Mouse (Mus musculus): Measurements from ENCODE around the gene Arih1.

DNA sequence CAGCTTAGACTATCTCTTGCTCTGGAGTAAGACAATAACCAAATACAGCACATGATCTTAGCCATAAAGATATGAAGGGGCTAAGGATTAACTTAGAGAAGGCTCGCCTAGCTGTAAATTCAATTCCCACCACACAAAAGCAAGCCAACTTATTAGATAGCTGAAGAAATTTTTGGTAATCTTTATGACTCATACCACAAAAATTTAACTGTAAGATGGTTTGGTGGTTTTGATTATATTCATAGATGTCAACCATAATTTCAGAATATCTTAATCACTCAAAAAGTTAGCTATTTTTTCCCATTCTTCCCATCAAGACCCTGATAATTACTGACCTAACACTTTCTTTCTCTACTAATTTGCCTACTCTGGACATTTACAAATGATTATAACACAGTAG, 17.0 kb downstream of the Arih1 start:
- no peak for TF ChIP-seq EP300 (IDR thresholded peaks at IDR 0.05; ENCODE audit: low read depth)
- TF ChIP-seq CTCF (IDR thresholded peaks at IDR 0.05; ENCODE audit: low read depth): no peak
